Mouse (Mus musculus) brain, embryonic 14.5 days (tissue): Measurements from ENCODE around the gene Creg2.

Source experiments
- CTCF ChIP-seq: fragments of 200-500 bp; IDR thresholded peaks from 2 replicates; pipeline ENCODE4 v1.5.1; 2012; ENCODE audit warnings: inconsistent platforms, mild to moderate bottlenecking, moderate library complexity, borderline replicate concordance; ENCODE audit not compliant: insufficient read depth, insufficient read length; ENCODE audit errors: extremely low read depth
- POLR2A ChIP-seq: fragments of 200-500 bp; IDR thresholded peaks from 2 replicates; pipeline ENCODE4 v1.6.1; 2012; ENCODE audit warnings: mild to moderate bottlenecking, inconsistent platforms, borderline replicate concordance; ENCODE audit not compliant: poor library complexity, insufficient read depth, insufficient read length, severe bottlenecking; ENCODE audit errors: extremely low read depth

DNA sequence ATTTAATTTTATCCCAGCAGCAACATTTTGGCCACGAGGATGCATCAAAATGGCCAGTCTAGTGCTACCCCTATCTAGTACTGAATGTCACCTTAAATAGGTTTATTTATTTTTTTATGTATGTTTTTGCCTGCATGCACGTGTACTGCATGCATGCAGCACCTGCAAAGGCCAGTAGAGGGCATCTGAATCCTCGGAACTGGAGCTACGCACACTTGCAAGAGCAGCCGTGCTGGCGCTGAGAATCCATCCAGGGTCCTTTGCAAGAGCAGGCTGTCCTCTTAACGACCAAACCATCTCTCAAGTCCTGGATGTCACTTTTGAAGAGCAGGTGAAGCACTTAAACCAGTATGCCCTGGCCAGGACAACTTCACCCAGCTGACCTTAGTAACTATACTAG lies 9.6 kb downstream of the Creg2 start:
- TF ChIP-seq POLR2A: no peak
- TF ChIP-seq CTCF: no peak
